Mouse (Mus musculus) gastrocnemius, adult 18-20 months (tissue): ENCODE measurements around the gene Grk4. TPM values are rescaled to one million over a fixed set of nuclear protein-coding genes. Genes with fewer than 3 reads are reported as not detected.
A peak's percentile ranks its signal among the peaks of the same experiment; 100 is the strongest.
"Not testable (repeated sequence)": the region's sequence is repeated elsewhere in the genome, so short reads cannot be mapped to it uniquely, and the experiment has no call there.

Source experiments
- DNase-seq: peaks from one replicate; pipeline ENCODE4 v3.0.0; 2021; ENCODE audit warnings: low spot score
- microRNA-seq: library from miRNA; unstranded; fragments of <30 nt; microRNA quantifications from one replicate; pipeline ENCODE4 v1.2.0, GENCODE M21; 2021
- total RNA-seq, 2 experiments: library from RNA; stranded (reverse); gene quantifications; 2 replicates each; pipeline ENCODE4 v1.2.3; 2021

Gene Grk4
- total RNA-seq, 2 experiments from 2014 or later = 1.4 to 2.1 TPM

DNA sequence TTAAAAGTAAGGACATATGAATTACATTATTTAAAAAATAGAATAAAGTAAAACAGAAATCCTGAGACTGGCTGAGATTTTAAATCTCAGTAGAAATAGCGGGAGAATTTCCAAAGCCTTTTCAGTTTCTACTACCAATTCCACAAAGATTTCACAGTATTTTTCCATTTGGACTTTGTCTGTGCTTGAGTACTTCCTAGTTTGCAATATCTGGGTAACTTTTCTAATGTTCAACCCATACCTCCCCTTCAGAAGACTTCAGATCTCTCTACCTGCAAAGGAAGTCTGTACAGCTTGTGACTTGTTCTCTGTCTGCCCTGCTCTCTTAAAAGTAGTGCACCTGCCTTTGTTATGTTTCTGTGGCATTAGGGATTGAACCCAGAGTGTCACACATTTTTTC, 48.3 kb downstream of the Grk4 start:
- DNase-seq = no peak

GRCm38 (mm10) chr5:34714371-34714770, 54.2 kb downstream of the Grk4 start:
- DNase-seq = not testable (repeated sequence)

GRCm38 (mm10) chr5:34714816-34715215, 54.6 kb downstream of the Grk4 start:
- DNase-seq = no peak

GRCm38 (mm10) chr5:34729141-34729540, 69.0 kb downstream of the Grk4 start:
- no peak for DNase-seq

DNA sequence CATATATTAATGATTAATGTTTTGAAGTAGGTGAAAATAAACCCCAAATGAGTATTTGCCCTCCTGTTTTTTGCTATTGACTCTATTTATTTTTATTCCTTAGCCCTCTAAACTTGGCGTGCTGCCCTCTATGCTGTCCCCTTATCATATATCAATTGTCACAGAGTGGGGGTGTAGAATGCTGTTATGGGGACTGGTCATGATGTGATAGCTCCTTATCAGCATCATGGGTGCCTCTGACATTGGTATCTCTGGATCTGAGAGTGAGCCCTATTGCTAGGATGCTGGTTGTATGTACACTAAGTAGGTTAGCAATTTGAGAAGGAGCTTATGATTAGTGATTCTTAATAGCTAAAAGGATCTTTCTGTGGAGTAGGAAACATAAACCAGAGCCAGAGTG, 70.1 kb downstream of the Grk4 start:
- DNase-seq = no peak

DNA sequence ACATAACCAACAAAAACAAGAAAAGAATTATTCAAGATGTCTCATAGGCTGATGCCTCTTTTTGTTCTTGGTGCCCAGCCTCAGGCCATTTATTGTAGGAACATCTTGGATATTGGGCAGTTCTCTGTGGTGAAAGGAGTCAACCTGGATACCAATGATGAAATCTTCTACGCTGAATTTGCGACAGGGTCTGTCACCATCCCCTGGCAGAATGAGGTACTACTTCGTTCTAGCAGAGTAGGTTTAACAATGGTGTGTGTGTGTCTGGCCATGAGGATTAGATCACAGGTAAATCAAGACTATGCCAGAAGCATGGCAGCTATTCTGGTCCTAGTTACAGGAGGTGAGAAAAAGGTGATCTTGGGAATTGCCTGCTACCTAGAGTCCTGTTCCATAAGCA, 91.3 kb downstream of the Grk4 start:
- DNase-seq = no peak

DNA sequence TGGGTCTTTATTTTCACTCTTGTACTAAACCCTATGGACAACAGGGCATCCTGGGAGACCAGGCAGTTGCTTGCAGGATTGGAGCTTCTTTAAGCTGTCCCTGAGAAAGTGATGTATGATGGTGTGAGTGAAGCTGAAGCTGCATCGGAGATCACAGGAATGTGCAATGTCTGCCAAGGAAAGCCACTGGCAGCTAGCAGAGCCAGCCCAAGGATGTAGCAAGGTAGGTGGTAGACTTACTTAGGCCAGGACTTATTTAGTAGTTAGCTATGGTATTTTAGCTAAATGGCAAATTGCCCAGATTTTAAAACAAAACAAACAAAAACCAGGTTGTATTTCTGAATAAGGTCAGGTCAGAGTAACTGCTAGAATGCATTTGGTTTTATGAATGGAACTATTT, 98.6 kb downstream of the Grk4 start:
- DNase-seq = no peak

DNA sequence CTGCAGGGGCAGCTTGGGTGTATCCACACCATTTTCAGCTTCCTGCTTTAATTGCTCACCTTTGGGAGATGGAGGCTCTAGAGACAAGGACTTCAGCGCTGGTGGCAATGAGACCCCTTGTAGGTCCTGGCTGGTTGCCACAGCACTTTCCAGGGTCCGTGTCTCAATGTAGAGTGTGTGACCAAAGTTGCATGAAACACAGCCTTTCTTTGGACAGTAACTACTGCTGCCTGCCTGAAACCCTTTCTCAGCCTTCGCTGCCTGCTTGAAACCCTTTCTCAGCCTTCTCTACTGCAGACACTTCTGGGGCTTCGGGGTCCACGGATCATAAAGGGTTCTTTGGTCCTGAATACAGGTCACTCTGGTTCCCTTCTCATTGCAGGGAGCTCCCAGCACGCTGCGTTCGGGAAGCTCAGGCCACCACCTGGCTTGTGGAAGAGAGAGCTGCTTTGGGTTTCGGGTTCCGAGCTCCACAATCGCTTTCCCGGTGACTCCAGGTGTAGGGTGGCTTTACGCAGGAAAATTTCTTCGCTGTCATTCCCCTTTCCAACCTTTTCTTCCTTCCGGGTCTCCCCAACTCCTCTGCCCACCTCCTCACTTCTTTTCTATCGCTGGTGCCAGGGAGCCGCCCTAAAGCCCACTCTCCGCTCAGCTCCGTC, 100.8 kb downstream of the Grk4 start:
- peak; percentile 1 for DNase-seq

- DNase-seq = peak; percentile 96
Measured at GRCm38 (mm10) chr5:34761509-34761908, 101.3 kb downstream of the Grk4 start, which contains the start of gene Htt. TSS of gene Htt (plus strand) at chr5:34761740.

- DNase-seq = peak; percentile 7
Measured at GRCm38 (mm10) chr5:34761934-34762611, 101.9 kb downstream of the Grk4 start.

DNA sequence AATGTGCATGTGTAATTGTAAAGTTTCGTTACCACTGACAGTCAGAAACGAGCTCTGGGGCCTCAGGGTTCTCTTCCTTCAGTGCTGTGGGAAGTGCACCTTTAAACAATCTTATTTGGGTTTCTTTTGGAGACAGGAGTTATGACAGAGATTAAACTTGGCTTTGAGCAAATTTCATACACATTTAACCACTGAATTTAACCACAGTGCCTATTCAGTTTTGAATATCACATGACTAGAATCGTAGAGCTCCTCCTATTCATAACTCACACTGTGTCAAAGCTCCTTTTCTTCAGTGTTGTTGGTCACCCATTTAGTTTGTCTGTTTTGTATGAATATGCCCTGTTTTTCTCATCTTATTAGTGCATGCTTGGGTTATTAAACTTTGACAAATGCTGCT, 111.6 kb downstream of the Grk4 start:
- no peak for DNase-seq

DNA sequence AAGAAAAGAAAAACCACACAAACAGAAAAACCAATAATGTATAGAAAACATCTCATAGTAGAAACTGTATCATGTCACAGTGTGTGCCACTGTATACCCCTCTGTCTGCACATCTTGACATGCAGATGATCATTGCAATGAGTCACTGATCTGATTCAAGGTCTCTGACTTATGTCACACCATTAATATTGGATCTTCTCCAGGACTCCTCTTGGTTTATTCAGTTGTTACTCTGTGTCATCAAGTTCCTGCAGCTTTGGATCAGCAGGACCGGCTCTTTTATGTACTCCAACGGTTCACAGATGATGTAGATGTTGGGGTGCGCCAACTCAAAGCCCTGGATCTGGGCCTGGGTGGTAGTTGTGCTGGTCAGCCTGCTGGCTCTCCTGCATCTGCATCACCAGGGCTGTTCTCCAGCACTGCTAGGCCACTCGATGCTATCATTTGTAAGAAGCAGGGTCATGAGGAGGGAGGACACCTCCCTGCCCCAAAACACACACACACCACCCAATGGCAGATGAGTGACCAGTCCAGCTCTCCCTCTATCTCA, 112.6 kb downstream of the Grk4 start:
- DNase-seq = no peak

- DNase-seq = no peak
Measured at GRCm38 (mm10) chr5:34773392-34773791, 113.2 kb downstream of the Grk4 start.

DNA sequence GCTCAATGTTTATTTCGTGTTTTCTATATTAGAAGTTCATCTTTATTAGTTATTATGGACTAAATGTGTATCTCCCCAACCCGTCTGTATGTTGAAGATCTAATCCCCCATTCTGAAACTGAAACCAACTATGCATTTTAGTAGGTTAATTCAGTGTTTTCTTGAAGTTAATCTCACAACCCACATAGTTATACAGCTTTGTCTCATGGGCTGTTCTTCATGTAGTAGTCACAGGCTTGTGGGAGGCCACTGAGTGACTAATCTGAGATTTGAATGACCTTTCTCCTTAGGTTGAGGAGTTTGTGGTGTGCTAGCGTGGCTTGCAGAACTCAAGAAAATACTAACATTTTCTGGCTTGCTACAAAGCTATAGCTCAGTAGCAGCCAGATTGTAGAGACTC, 124.8 kb downstream of the Grk4 start:
- DNase-seq = no peak

- no peak for DNase-seq
Measured at GRCm38 (mm10) chr5:34791141-34791540, 131.0 kb downstream of the Grk4 start.

GRCm38 (mm10) chr5:34800292-34800953, 140.2 kb downstream of the Grk4 start:
- DNase-seq = no peak

Small RNAs within 50 kb of the gene (microRNA-seq; reads per million reads assigned to microRNA genes)
- gene Mir467g = not detected

Other genes with a start within 250 kb of the Grk4 start
- 1 to 10 TPM; 1.8 to 3.8 TPM for gene Tnip2, start 146.4 kb upstream of the Grk4 start, total RNA-seq
- 1 to 10 TPM in 1 of 2 experiments, under 1 TPM in 1; 0.59 to 1.4 TPM for gene Sh3bp2, start 134.5 kb upstream of the Grk4 start, total RNA-seq
- 10 to 100 TPM; 71.6 to 73.0 TPM for gene Add1, start 86.7 kb upstream of the Grk4 start, total RNA-seq
- gene Mfsd10, start 23.2 kb upstream of the Grk4 start, total RNA-seq = 1 to 10 TPM; 3.2 to 3.7 TPM
- gene Nop14, start 231 bp upstream of the Grk4 start, total RNA-seq = 10 to 100 TPM; 16.4 TPM
- gene Htt, start 101.4 kb downstream of the Grk4 start, total RNA-seq = 1 to 10 TPM; 6.6 to 7.0 TPM
- gene Msantd1, start 247.6 kb downstream of the Grk4 start, total RNA-seq = under 1 TPM; 0.34 to 0.50 TPM